Mouse (Mus musculus): ENCODE data around the gene Slc25a23.

GRCm38 (mm10) chr17:57096623-57096920, 36.9 kb upstream of the Slc25a23 start:
- no peak for TF ChIP-seq GATA1 (IDR thresholded peaks at IDR 0.05; ENCODE audit: low read length)
- TF ChIP-seq TAL1 (IDR thresholded peaks at IDR 0.05; ENCODE audit: low read length), result no peak
